Mouse (Mus musculus): ENCODE data around the gene Pgpep1. TPM values are rescaled to one million over a fixed set of nuclear protein-coding genes. Genes with fewer than 3 reads are reported as not detected.
A peak's percentile ranks its signal among the peaks of the same experiment; 100 is the strongest.

The Pgpep1 gene
- total and polyA plus RNA-seq, 2 experiments from 2014 or later: 29.1 to 36.3 TPM

DNA sequence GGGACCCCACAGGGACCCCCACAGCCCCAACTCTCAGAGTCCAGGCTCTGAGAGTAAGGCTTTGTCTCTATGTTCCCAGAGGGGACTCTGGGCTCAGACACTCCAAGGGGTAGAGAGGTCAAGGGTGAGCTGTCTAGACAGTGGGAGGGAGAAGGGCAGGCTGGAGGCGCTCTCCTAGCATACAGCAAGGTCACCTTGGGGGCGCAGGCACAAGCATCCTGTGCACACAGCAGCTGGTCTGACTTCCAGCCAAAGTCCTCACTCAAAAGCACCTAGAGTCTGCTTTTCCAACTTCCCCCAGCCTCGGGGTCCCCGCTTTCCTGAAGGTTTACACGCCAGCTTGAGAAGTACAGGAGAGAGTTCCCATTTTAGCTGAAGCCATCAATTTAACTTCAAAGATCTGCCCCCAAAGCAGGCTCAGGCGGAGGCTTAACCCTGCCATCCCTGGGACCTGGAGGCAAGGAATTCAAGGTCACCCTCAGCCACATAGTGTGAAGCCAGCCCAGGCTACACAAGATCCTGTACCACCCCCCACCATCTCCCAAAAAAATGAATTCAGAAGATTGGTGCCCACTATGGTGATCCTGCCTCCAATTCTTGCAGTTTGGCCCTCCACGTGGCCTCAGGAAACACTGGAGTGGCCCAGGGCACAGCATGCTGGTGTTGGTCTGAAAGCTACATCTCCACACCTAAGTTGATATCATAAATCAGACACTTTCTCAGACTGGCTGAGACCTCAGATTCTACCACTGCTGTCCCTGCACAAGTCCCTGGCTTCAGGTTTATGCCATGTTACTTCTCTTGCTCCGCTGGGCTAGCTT, 12.6 kb downstream of the Pgpep1 start:
- Histone ChIP-seq H3K27me3 (ENCODE audit: control insufficient read depth, insufficient read depth, low read length) (no peaks in the 10 kb centered on the region), H3K9me3 (replicated peaks; ENCODE audit: control insufficient read depth, low read length) (no peaks in the 10 kb centered on the region), H3K9ac (replicated peaks; ENCODE audit: low read depth, low read length) (peak overlapping the region; percentile 43), H3K4me2 (ENCODE audit: low read depth, low read length) (no peak overlapping the region), H3K27ac (ENCODE audit: low read depth) (peak overlapping the region; percentile 85), H3K4me3 (ENCODE audit: low read depth, low read length) (no peak overlapping the region), H3K4me1 (ENCODE audit: control insufficient read depth, insufficient read depth) (peaks cover 48% of the 10 kb centered on the region), H3K36me3 (replicated peaks; ENCODE audit: control insufficient read depth, insufficient read depth, low read length) (peaks cover 29% of the 10 kb centered on the region)
- no peak for DNase-seq (ENCODE audit: low spot score)
- peak; percentile 53 for ATAC-seq (ENCODE audit: insufficient read depth, low read depth)
- TF ChIP-seq EP300 (IDR thresholded peaks at IDR 0.05; ENCODE audit: low read depth) (no peak; the same call in 1 of the 2 replicates), CTCF (IDR thresholded peaks at IDR 0.05; ENCODE audit: low read depth) (no peak)
- WGBS: 41% methylated on average over 8 of the region's 8 CpGs

DNA sequence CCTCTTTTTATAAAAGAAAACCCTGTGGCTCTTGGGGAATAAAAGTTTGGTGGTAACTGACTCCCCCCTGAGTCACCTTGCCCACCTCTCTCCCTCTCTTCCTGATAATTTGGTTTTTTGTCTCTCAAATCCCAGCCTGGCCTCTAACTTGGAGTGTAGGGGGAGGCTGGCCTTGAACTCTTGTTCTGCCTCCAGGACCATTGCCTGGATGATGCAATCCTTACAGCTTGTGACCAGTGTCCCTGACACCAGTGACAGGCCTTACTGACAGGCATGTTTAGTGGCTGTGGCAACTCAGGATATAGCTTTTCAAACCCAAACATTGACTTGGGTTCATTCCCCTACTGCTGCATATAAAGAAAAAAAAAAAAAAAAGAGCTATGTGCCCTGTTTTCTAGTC, 13.4 kb downstream of the Pgpep1 start:
- Histone ChIP-seq H3K36me3 (replicated peaks; ENCODE audit: control insufficient read depth, insufficient read depth, low read length) (peaks cover 21% of the 10 kb centered on the region), H3K27me3 (ENCODE audit: control insufficient read depth, insufficient read depth, low read length) (no peaks in the 10 kb centered on the region), H3K9me3 (replicated peaks; ENCODE audit: control insufficient read depth, low read length) (no peaks in the 10 kb centered on the region), H3K4me1 (ENCODE audit: control insufficient read depth, insufficient read depth) (peaks cover 48% of the 10 kb centered on the region), H3K4me3 (ENCODE audit: low read depth, low read length) (no peak overlapping the region), H3K9ac (replicated peaks; ENCODE audit: low read depth, low read length) (0 out of 2 replicates have a peak overlapping the region, but pooled peaks have one; percentile 43), H3K4me2 (ENCODE audit: low read depth, low read length) (no peak overlapping the region), H3K27ac (ENCODE audit: low read depth) (peak overlapping the region; percentile 85)
- no peak for ATAC-seq (ENCODE audit: insufficient read depth, low read depth)
- TF ChIP-seq EP300 (IDR thresholded peaks at IDR 0.05; ENCODE audit: low read depth) (no peak), CTCF (IDR thresholded peaks at IDR 0.05; ENCODE audit: low read depth) (no peak)
- DNase-seq (ENCODE audit: low spot score): no peak

DNA sequence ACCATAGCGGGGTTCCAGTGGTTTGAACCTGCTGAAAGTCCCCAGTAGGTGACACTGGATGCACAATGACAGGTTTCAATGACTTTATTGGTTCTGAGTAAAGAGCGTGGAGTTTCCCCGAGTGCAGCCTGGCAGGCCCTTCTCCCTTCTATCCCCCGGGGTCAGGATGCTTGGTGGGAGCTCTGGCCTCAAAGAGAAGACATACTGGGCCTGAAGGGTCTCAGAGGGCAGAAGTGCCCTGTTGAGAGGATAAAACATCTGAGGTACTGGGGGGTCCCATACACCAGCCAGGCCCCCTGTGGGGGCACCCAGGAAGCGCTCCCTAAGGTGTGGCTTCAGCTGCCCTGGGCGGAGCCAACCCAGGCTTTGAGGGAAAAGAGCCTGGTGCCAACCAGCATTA, 13.8 kb downstream of the Pgpep1 start:
- 75% methylated on average over 6 of the region's 6 CpGs for WGBS
- Histone ChIP-seq H3K9me3 (replicated peaks; ENCODE audit: control insufficient read depth, low read length) (no peaks in the 10 kb centered on the region), H3K4me2 (ENCODE audit: low read depth, low read length) (no peak overlapping the region), H3K27me3 (ENCODE audit: control insufficient read depth, insufficient read depth, low read length) (no peaks in the 10 kb centered on the region), H3K9ac (replicated peaks; ENCODE audit: low read depth, low read length) (no peak overlapping the region), H3K4me1 (ENCODE audit: control insufficient read depth, insufficient read depth) (peaks cover 48% of the 10 kb centered on the region), H3K4me3 (ENCODE audit: low read depth, low read length) (no peak overlapping the region), H3K36me3 (replicated peaks; ENCODE audit: control insufficient read depth, insufficient read depth, low read length) (peaks cover 17% of the 10 kb centered on the region), H3K27ac (ENCODE audit: low read depth) (0 out of 2 replicates have a peak overlapping the region, but pooled peaks have one; percentile 35)
- TF ChIP-seq CTCF (IDR thresholded peaks at IDR 0.05; ENCODE audit: low read depth): no peak
- TF ChIP-seq EP300 (IDR thresholded peaks at IDR 0.05; ENCODE audit: low read depth): no peak
- DNase-seq (ENCODE audit: low spot score): no peak
- no peak for ATAC-seq (ENCODE audit: insufficient read depth, low read depth)

DNA sequence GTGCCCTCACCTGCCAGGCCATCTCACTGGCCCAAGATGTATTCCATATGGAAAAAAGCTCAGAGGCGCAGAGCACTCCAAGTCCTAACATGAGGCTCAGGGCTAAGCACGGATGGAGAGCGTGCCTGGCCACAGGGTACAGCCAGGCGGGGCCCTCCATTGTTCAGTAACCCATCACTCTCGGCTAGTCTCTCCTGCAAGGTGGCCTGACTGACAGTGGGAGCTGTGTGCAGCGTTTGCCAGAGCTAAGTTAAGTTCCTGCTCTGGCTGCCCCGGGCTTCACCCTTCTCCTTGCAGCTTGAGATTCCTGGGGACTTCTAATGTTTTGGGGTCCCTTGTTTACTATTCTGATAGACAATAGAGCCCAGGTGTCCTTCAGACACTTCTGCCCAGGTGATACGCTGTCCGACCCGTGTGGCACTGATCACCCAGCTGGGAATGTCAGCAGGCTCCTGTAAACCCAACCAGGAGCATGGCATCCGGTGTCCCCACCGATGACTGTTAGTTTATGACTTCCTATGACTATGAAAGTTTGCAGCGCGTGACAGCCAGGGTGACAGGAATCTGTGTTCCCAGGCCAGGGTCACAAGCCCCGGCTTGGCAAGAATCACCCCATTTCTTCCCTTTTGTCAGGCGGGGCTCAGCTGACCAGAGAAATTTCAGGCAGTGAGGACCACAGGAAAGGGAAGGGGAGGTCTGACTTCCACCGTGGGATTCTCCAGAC, 14.5 kb downstream of the Pgpep1 start:
- Histone ChIP-seq H3K4me2 (ENCODE audit: low read depth, low read length) (no peak overlapping the region), H3K4me3 (ENCODE audit: low read depth, low read length) (no peak overlapping the region), H3K4me1 (ENCODE audit: control insufficient read depth, insufficient read depth) (peaks cover 48% of the 10 kb centered on the region), H3K36me3 (replicated peaks; ENCODE audit: control insufficient read depth, insufficient read depth, low read length) (peaks cover 10% of the 10 kb centered on the region), H3K27me3 (ENCODE audit: control insufficient read depth, insufficient read depth, low read length) (no peaks in the 10 kb centered on the region), H3K9me3 (replicated peaks; ENCODE audit: control insufficient read depth, low read length) (no peaks in the 10 kb centered on the region), H3K9ac (replicated peaks; ENCODE audit: low read depth, low read length) (no peak overlapping the region), H3K27ac (ENCODE audit: low read depth) (peak overlapping the region; percentile 35; the same call in 1 of the 2 replicates)
- 49% methylated on average over 17 of the region's 17 CpGs for WGBS
- no peak for TF ChIP-seq EP300 (IDR thresholded peaks at IDR 0.05; ENCODE audit: low read depth)
- no peak for TF ChIP-seq CTCF (IDR thresholded peaks at IDR 0.05; ENCODE audit: low read depth)
- DNase-seq (ENCODE audit: low spot score) (no peak), ATAC-seq (ENCODE audit: insufficient read depth, low read depth) (no peak)

DNA sequence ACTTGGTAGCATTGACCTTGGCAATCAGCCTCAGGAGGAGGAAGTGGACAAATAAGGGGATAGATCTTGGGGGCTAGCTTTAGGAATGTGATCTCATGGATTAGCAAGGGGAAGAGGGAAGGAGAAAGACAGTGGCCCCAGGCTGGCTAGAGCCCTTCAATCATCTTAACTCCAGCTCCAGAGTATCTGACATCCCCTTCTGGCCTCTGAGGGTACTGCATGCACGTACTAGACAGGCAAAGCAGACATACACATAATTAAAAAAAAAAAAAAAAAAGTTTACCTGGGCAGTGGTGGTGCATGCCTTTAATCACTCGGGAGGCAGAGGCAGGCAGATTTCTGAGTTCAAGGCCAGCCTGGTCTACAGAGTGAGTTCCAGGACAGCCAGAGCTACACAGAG, 16.1 kb downstream of the Pgpep1 start:
- Histone ChIP-seq H3K27ac (ENCODE audit: low read depth) (no peak overlapping the region), H3K9me3 (replicated peaks; ENCODE audit: control insufficient read depth, low read length) (no peaks in the 10 kb centered on the region), H3K4me2 (ENCODE audit: low read depth, low read length) (no peak overlapping the region), H3K4me1 (ENCODE audit: control insufficient read depth, insufficient read depth) (peaks cover 38% of the 10 kb centered on the region), H3K27me3 (ENCODE audit: control insufficient read depth, insufficient read depth, low read length) (no peaks in the 10 kb centered on the region), H3K36me3 (replicated peaks; ENCODE audit: control insufficient read depth, insufficient read depth, low read length) (no peaks in the 10 kb centered on the region), H3K4me3 (ENCODE audit: low read depth, low read length) (no peak overlapping the region), H3K9ac (replicated peaks; ENCODE audit: low read depth, low read length) (no peak overlapping the region)
- ATAC-seq (ENCODE audit: insufficient read depth, low read depth): no peak
- DNase-seq (ENCODE audit: low spot score): no peak
- 81% methylated on average over 2 of the region's 2 CpGs for WGBS
- TF ChIP-seq CTCF (IDR thresholded peaks at IDR 0.05; ENCODE audit: low read depth): peak; percentile 19; the same call in 1 of the 2 replicates
- no peak for TF ChIP-seq EP300 (IDR thresholded peaks at IDR 0.05; ENCODE audit: low read depth)
